Mouse (Mus musculus) olfactory bulb, adult 2 months (tissue): ENCODE measurements at regions not wholly inside any gene's neighbourhood (a gene's known extent, or its start where the extent isn't known, plus 50 kb on each side); places are given as distances from the start of the nearest gene placed in this dataset.

ENCODE experiments used
- CTCF ChIP-seq: fragments of 200-500 bp; IDR thresholded peaks from 2 replicates; pipeline ENCODE4 v1.5.1; 2012; ENCODE audit warnings: low read depth, mild to moderate bottlenecking, low read length, moderate library complexity; ENCODE audit not compliant: insufficient read depth
- POLR2A ChIP-seq: fragments of 200-500 bp; IDR thresholded peaks from 2 replicates; pipeline ENCODE4 v1.6.1; 2012; ENCODE audit warnings: mild to moderate bottlenecking, low read depth, low read length, moderate library complexity; ENCODE audit not compliant: insufficient read depth

DNA sequence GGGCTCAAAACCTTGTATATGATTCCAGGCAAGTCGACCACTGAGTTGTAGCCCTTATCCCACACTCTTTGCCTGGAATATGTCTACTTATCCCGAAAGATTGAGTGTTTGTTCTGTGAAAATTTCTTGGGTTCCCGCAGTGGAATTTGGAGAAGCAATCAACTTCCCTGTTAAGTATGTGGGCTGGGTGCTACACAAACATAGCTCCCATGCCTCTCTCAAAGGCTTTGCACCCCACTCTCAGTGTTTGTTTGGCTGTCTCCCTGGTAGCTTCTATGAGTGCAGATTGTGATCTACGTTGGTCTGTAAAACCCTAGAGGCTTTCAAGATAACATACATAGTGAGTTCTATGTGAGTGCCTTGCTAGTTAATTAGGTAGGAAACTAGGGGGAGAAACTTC lies 1184.2 kb downstream of the 4930447A16Rik start:
- no peak for TF ChIP-seq CTCF
- no peak for TF ChIP-seq POLR2A
